ENCODE assay signal across 15 mouse cellular contexts in genomic region chr3:75891581-75891980, GRCm38 (mm10).
"Had no signal": no experiment of that assay in that cellular context is flagged by ENCODE, and none has a peak within 500 bp of the region (broad histone marks: within the 10 kb centered on the region; RNA-seq: fewer than 3 reads in every experiment).

No protein-coding gene starts in this region.

- H3K4me3 ChIP-seq: limb, embryonic 15.5 days; liver, embryonic 12.5 days; midbrain, embryonic 10.5 days; myocyte; neural tube, embryonic 15.5 days had no signal

- H3K9ac ChIP-seq: limb, embryonic 15.5 days; liver, embryonic 12.5 days; lung, embryonic 14.5 days; neural tube, embryonic 15.5 days had no signal

- H3K27ac ChIP-seq: limb, embryonic 15.5 days; liver, embryonic 12.5 days; midbrain, embryonic 10.5 days; neural tube, embryonic 15.5 days had no signal

- H3K9me3 ChIP-seq: limb, embryonic 15.5 days; liver, embryonic 12.5 days; midbrain, embryonic 10.5 days; neural tube, embryonic 15.5 days had no signal

- H3K27me3 ChIP-seq: limb, embryonic 15.5 days; liver, embryonic 12.5 days; neural tube, embryonic 15.5 days had no signal

- DNase-seq: kidney, postnatal 14 days; layer of hippocampus, adult 9-11 months; layer of hippocampus, postnatal 36 days; lung, embryonic 14.5 days; lung, postnatal 10 days; lung, postnatal 4 days; midbrain, embryonic 14.5 days; right cerebral cortex, adult 18-20 months; right cerebral cortex, postnatal 25 days; thymus, postnatal 4 days had no signal

- H3K4me1 ChIP-seq: limb, embryonic 15.5 days; liver, embryonic 12.5 days; midbrain, embryonic 10.5 days; neural tube, embryonic 15.5 days had no signal

- H3K4me2 ChIP-seq: limb, embryonic 15.5 days; liver, embryonic 12.5 days; lung, embryonic 14.5 days; neural tube, embryonic 15.5 days had no signal

- ATAC-seq: liver, embryonic 12.5 days had no signal
